ENCODE assay signal across 9 mouse cellular contexts in the genomic region with DNA sequence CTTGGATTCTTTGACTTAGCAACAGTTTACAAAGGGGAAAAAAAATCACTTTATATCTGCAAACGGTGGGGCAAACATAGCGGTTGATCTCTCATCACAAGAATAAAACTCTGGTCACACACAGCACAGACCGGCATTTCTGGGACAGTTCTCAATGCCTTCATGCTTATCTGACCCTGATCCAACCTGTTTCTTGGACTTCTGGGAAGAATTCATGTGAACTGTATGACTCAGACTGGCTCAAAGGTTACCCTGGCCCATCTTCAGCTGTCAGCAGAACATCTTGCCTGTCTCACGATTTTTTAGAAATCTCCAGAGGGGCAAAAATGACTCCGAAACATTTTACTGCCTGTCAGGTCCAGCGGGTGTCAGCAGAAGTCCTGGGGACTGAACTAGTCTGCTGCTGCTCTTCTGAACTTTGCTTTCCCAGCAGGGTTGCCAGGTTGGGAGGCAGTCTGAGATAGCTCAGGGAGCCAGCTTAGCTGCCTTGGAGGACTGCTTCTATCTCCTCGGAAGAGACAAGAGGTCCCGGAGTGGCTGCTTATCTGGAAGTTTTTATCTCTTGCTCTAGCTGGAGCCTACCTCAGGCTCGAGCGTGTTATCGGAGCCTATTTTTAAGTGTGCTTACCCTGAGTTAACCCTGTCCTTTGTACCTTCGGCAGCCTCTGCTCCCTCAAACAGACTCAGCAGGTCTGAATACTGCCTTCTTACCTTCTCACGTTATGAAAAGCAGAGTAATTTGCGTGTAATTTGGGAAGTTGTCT. TPM values are rescaled to one million over a fixed set of nuclear protein-coding genes. Genes with fewer than 3 reads are reported as not detected.
DNase-seq lines count a peak whose midpoint lies in the region; ATAC-seq and TF ChIP-seq lines count a peak whose summit lies in the region.
"Had no signal": no experiment of that assay in that cellular context is flagged by ENCODE, and none has a peak within 500 bp of the region (broad histone marks: within the 10 kb centered on the region; RNA-seq: fewer than 3 reads in every experiment).

No protein-coding gene starts in this region.

- peak; percentile 9 for DNase-seq in adrenal gland, postnatal 10 days
- no peak for DNase-seq in adrenal gland, postnatal 25 days
- DNase-seq in NIH3T3 (ENCODE audit: low read depth) = peak; percentile 4
- peak; percentile 27 for DNase-seq in heart, postnatal 0 days (ENCODE audit: low spot score)
- peak; percentile 33 to 60 for DNase-seq in kidney, postnatal 25 days
- DNase-seq in right cerebral cortex, adult 2 months (ENCODE audit: low spot score in 2 of 2) = no peak
- DNase-seq in ovary, postnatal 14 days (ENCODE audit: low spot score) = no peak
- no peak for DNase-seq in left cerebral cortex, adult 8-10 months (ENCODE audit: low spot score in 2 of 2)
- DNase-seq: thymus, adult 2 months had no signal

- no peak for TF ChIP-seq CTCF in heart, postnatal 0 days (IDR thresholded peaks at IDR 0.05; ENCODE audit: low read depth)

- no peaks in the 10 kb centered on the region for H3K9me3 ChIP-seq in heart, postnatal 0 days (replicated peaks; ENCODE audit: control insufficient read depth, low read length)

- peaks cover 10% of the 10 kb centered on the region; the same call in 1 of the 2 replicates for H3K4me1 ChIP-seq in heart, postnatal 0 days (ENCODE audit: control insufficient read depth, insufficient read depth)

- no peaks in the 10 kb centered on the region for H3K36me3 ChIP-seq in heart, postnatal 0 days (replicated peaks; ENCODE audit: control insufficient read depth, insufficient read depth, low read length)

- peak overlapping the region; percentile 35 for H3K4me3 ChIP-seq in heart, postnatal 0 days (ENCODE audit: low read depth, low read length)

- H3K27me3 ChIP-seq in heart, postnatal 0 days (ENCODE audit: control insufficient read depth, insufficient read depth, low read length) = no peaks in the 10 kb centered on the region

- no peak for TF ChIP-seq EP300 in heart, postnatal 0 days (IDR thresholded peaks at IDR 0.05; ENCODE audit: low read depth)

- peak; percentile 47; the same call in 1 of the 2 replicates for ATAC-seq in heart, postnatal 0 days (ENCODE audit: insufficient read depth, low read depth)

- H3K9ac ChIP-seq in heart, postnatal 0 days (replicated peaks; ENCODE audit: low read depth, low read length) = no peak overlapping the region

- WGBS in heart, postnatal 0 days = 14% methylated on average over 14 of the region's 14 CpGs

- peak overlapping the region; percentile 60 for H3K4me2 ChIP-seq in heart, postnatal 0 days (ENCODE audit: low read depth, low read length)

- no peak overlapping the region for H3K27ac ChIP-seq in heart, postnatal 0 days (ENCODE audit: low read depth)

RNA-seq across cellular contexts. Expression of a gene that starts 29.7 kb away (rescaled TPM):
- total RNA-seq in adrenal gland, postnatal 10 days (2021) = 10 to 100 TPM; 17.9 to 27.0 TPM
- 12.0 and 16.3 TPM in 2 replicates for total RNA-seq in adrenal gland, postnatal 25 days (2021)
- 40.3 and 53.7 TPM in 2 replicates for total RNA-seq in heart, postnatal 0 days (2014; rRNA removed; ENCODE audit: low replicate concordance)
- 38.5 and 41.9 TPM in 2 replicates for polyA plus RNA-seq in heart, postnatal 0 days (2015; fragmentation: Nextera tagmentation; extraction: Ambion mirVana)
- 100 to 1,000 TPM; 229 to 246 (median 235) TPM for total RNA-seq in left cerebral cortex, adult 8-10 months (2022)

Comparison
In these comparisons a context has a peak if more than half of its experiments do, and no peak if none do; other contexts are left out.
1. DNase-seq: peak in adrenal gland, postnatal 10 days (single experiment), NIH3T3 (single experiment), heart, postnatal 0 days (single experiment) and kidney, postnatal 25 days (2 of 2); none in adrenal gland, postnatal 25 days (single experiment), right cerebral cortex, adult 2 months (0 of 2), ovary, postnatal 14 days (single experiment) and left cerebral cortex, adult 8-10 months (0 of 2).